Mouse (Mus musculus) lung, postnatal 0 days (tissue): ENCODE measurements around the gene Als2cr12. TPM values are rescaled to one million over a fixed set of nuclear protein-coding genes. Genes with fewer than 3 reads are reported as not detected.
A peak's percentile ranks its signal among the peaks of the same experiment; 100 is the strongest.

Experiments used
- ATAC-seq: fragments of 200-750 bp; cut with Nextera tagmentation; 2 replicates; pipeline ENCODE4 v1.8.0; 2017; ENCODE audit warnings: moderate library complexity
- DNase-seq: peaks from one replicate; pipeline ENCODE4 v3.0.0-alpha.2; 2016; ENCODE audit warnings: low spot score
- H3K27ac ChIP-seq: fragments of 300-500 bp; sonication (generic); 2 replicates; pipeline ENCODE4 v1.5.1; 2014; ENCODE audit warnings: antibody characterized with exemption, mild to moderate bottlenecking, low read length, mixed read lengths
- H3K27me3 ChIP-seq: fragments of 300-500 bp; sonication (generic); replicated peaks from 2 replicates; pipeline ENCODE4 v1.6.1; 2014; ENCODE audit warnings: low read length, mixed read lengths; ENCODE audit not compliant: insufficient read depth
- H3K36me3 ChIP-seq: fragments of 300-500 bp; sonication (generic); 2 replicates; pipeline ENCODE4 v1.6.1; 2014; ENCODE audit warnings: low read length, mixed read lengths; ENCODE audit not compliant: insufficient read depth
- H3K4me1 ChIP-seq: fragments of 300-500 bp; sonication (generic); 2 replicates; pipeline ENCODE4 v1.6.1; 2014; ENCODE audit warnings: antibody characterized with exemption, low read depth, low read length, mixed read lengths; ENCODE audit not compliant: insufficient read depth
- H3K4me2 ChIP-seq: fragments of 300-500 bp; sonication (generic); replicated peaks from 2 replicates; pipeline ENCODE4 v1.6.1; 2014; ENCODE audit warnings: low read depth, mild to moderate bottlenecking, low read length, moderate library complexity, mixed read lengths
- H3K4me3 ChIP-seq: fragments of 300-500 bp; sonication (generic); 2 replicates; pipeline ENCODE4 v1.5.1; 2014; ENCODE audit warnings: low read depth, low read length
- H3K9ac ChIP-seq: fragments of 300-500 bp; sonication (generic); replicated peaks from 2 replicates; pipeline ENCODE4 v1.6.1; 2014; ENCODE audit warnings: low read depth, mild to moderate bottlenecking
- H3K9me3 ChIP-seq: fragments of 300-500 bp; sonication (generic); 2 replicates; pipeline ENCODE4 v1.6.1; 2016; ENCODE audit warnings: low read length, mixed read lengths
- CTCF ChIP-seq: IDR thresholded peaks from 2 replicates; pipeline ENCODE4 v1.5.1; 2016; ENCODE audit warnings: antibody characterized with exemption, mild to moderate bottlenecking
- EP300 ChIP-seq: IDR thresholded peaks from 2 replicates; pipeline ENCODE4 v1.6.1; 2016; ENCODE audit warnings: antibody characterized with exemption, mild to moderate bottlenecking, control low read depth
- WGBS: fragments of 180-500 bp; shearing (Covaris S2); extraction: QIAGEN DNeasy Blood & Tissue Kit; methylation state at CpG from one replicate; pipeline ENCODE4 v1.1.7; 2014; 5-methylcytosine and 5-hydroxymethylcytosine counted together
- polyA plus RNA-seq: library from polyadenylated mRNA; unstranded; fragments of >200 nt; fragmentation: Nextera tagmentation; extraction: Ambion mirVana; gene quantifications from 2 replicates; pipeline ENCODE4 v1.2.1, GENCODE M21; 2015

Gene Als2cr12
- polyA plus RNA-seq, 1 experiment from 2014 or later = 0.11 TPM

DNA sequence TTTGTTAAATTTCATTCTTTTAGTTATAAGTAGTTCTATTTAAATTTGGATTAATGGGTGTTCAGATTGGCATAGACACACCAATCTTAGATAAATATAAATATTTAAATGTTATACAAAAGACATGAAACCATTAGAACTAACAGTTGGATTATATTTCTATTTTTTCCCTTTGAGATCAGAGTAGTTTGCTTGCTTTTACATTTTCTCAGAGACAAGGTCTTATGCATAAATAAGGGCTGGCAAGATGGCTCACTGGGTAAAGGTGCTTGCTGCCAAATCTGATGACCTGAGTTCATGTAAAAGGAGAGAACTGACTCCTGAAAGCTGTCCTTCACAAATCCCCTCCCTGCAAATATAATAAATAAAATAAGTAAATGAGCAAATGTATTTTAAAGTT lies 29.3 kb upstream of the Als2cr12 start:
- DNase-seq = no peak
- Histone ChIP-seq H3K9ac (no peak overlapping the region), H3K9me3 (no peaks in the 10 kb centered on the region), H3K4me2 (no peak overlapping the region), H3K27ac (no peak overlapping the region), H3K36me3 (peaks cover 18% of the 10 kb centered on the region; the same call in 1 of the 2 replicates), H3K4me3 (no peak overlapping the region), H3K4me1 (peaks cover 4% of the 10 kb centered on the region), H3K27me3 (no peaks in the 10 kb centered on the region)
- no peak for TF ChIP-seq CTCF
- no peak for TF ChIP-seq EP300
- no peak for ATAC-seq

DNA sequence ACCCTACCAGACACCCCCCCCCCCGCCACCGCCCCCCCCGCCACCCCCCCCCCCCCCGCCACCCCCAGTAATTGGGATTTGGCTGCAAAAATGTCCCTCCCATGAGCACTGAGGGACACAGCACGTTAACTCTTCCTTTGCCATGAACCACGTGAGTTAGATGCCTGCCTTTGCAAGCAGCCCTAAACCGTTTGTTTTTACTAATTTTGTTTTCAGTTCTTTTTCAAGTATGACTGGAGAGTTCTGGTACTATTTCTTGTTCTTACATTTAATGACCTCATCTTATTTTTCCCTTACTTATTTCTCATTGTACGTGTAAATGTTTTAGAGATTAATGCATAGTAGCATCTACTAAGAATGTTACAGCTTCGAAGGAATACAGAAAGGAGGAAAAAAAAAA lies 28.7 kb upstream of the Als2cr12 start:
- Histone ChIP-seq H3K4me2 (no peak overlapping the region), H3K9me3 (no peaks in the 10 kb centered on the region), H3K27ac (no peak overlapping the region), H3K9ac (no peak overlapping the region), H3K4me3 (no peak overlapping the region), H3K36me3 (peaks cover 17% of the 10 kb centered on the region; the same call in 1 of the 2 replicates), H3K4me1 (peaks cover 4% of the 10 kb centered on the region), H3K27me3 (no peaks in the 10 kb centered on the region)
- DNase-seq (no peak), ATAC-seq (no peak)
- TF ChIP-seq EP300 (no peak), CTCF (no peak)
- 56% methylated on average over 7 of the region's 9 CpGs for WGBS

GRCm38 (mm10) chr1:58723809-58724405 lies 28.1 kb upstream of the Als2cr12 start:
- no peak for TF ChIP-seq EP300
- TF ChIP-seq CTCF = no peak; the same call in 1 of the 2 replicates
- no peak overlapping the region for H3K4me2 ChIP-seq
- peak overlapping the region; percentile 29; the same call in 1 of the 2 replicates for H3K27ac ChIP-seq
- H3K4me1 ChIP-seq = peaks cover 4% of the 10 kb centered on the region
- no peaks in the 10 kb centered on the region for H3K27me3 ChIP-seq
- H3K4me3 ChIP-seq = no peak overlapping the region
- no peak for ATAC-seq
- DNase-seq = no peak
- H3K9ac ChIP-seq = no peak overlapping the region
- 53% methylated on average over 7 of the region's 7 CpGs for WGBS
- no peaks in the 10 kb centered on the region for H3K9me3 ChIP-seq
- H3K36me3 ChIP-seq = peaks cover 12% of the 10 kb centered on the region; the same call in 1 of the 2 replicates

GRCm38 (mm10) chr1:58723062-58723808 lies 27.4 kb upstream of the Als2cr12 start:
- TF ChIP-seq EP300 (no peak), CTCF (no peak)
- Histone ChIP-seq H3K9ac (no peak overlapping the region), H3K27ac (no peak overlapping the region), H3K36me3 (peaks cover 7% of the 10 kb centered on the region; the same call in 1 of the 2 replicates), H3K9me3 (no peaks in the 10 kb centered on the region), H3K4me3 (no peak overlapping the region), H3K4me2 (no peak overlapping the region), H3K27me3 (no peaks in the 10 kb centered on the region), H3K4me1 (peaks cover 4% of the 10 kb centered on the region)
- no peak for ATAC-seq
- WGBS = 62% methylated on average over 7 of the region's 7 CpGs
- no peak for DNase-seq

DNA sequence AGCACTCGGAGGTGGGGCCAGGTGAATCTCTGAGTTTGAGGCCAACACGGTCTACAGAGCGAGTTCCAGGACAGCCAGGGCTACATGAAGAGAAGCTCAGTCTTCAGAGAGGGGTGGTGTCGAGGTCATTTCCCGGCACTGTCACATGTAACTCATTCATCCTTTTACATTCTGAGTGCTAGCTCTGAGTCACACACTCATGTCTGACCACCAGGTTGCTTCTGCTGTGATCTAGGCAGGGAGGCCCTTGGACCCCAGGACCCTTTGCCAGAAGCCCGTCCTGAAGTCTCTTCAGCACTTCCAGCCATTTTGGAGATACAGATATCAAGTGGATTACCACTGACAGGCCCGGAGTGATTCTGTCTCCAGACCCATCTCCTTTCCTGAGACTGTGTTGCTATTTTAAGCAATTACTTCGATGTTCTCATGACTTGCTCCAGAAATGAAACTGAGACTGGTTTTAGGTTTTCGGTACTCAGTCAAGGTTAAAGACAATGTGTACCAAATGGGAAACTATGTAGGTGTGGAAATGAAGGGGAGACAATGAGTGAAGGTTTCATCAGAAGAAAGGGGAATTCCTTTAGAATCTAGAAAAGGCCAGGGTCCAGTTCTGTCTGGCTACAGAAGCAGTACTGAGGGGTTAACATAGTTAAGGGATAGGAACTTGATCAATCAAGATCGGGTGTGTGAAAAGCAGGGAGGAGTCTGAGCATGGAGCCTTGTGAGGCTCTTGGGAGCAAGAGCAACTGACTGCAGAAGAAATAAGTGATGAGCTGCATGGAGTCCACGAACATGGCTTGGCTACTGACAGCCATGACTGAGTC lies 26.5 kb upstream of the Als2cr12 start:
- Histone ChIP-seq H3K4me3 (no peak overlapping the region), H3K4me2 (no peak overlapping the region), H3K36me3 (no peaks in the 10 kb centered on the region), H3K27me3 (no peaks in the 10 kb centered on the region), H3K9ac (no peak overlapping the region), H3K4me1 (peaks cover 4% of the 10 kb centered on the region), H3K9me3 (no peaks in the 10 kb centered on the region), H3K27ac (no peak overlapping the region)
- DNase-seq (no peak), ATAC-seq (no peak)
- TF ChIP-seq CTCF = no peak
- TF ChIP-seq EP300 = no peak
- WGBS = 79% methylated on average over 11 of the region's 11 CpGs

GRCm38 (mm10) chr1:58720988-58721387 lies 25.2 kb upstream of the Als2cr12 start:
- ATAC-seq (no peak), DNase-seq (no peak)
- Histone ChIP-seq H3K4me1 (peaks cover 6% of the 10 kb centered on the region), H3K4me3 (no peak overlapping the region), H3K9ac (no peak overlapping the region), H3K9me3 (no peaks in the 10 kb centered on the region), H3K27ac (no peak overlapping the region), H3K27me3 (no peaks in the 10 kb centered on the region), H3K36me3 (no peaks in the 10 kb centered on the region; the same call in 1 of the 2 replicates), H3K4me2 (no peak overlapping the region)
- TF ChIP-seq CTCF (no peak), EP300 (no peak)
- WGBS = 60% methylated on average over 4 of the region's 4 CpGs
